Mouse (Mus musculus) neural tube, embryonic 14.5 days (tissue): ENCODE data around the gene Gadd45a. TPM values are rescaled to one million over a fixed set of nuclear protein-coding genes. Genes with fewer than 3 reads are reported as not detected.

Source experiments
- ATAC-seq: fragments of 200-750 bp; cut with Nextera tagmentation; 2 replicates; pipeline ENCODE4 v1.8.0; 2017; ENCODE audit warnings: low read depth, mild to moderate bottlenecking, moderate TSS enrichment, moderate library complexity
- H3K27ac ChIP-seq: fragments of 300-500 bp; sonication (generic); 2 replicates; pipeline ENCODE4 v1.5.1; 2014; ENCODE audit warnings: low read depth, mild to moderate bottlenecking, control low read depth, low read length, moderate library complexity, mixed read lengths
- H3K27me3 ChIP-seq: fragments of 300-500 bp; sonication (generic); 2 replicates; pipeline ENCODE4 v1.6.1; 2014; ENCODE audit warnings: low read length; ENCODE audit not compliant: control insufficient read depth, insufficient read depth
- H3K36me3 ChIP-seq: fragments of 300-500 bp; sonication (generic); 2 replicates; pipeline ENCODE4 v1.6.1; 2014; ENCODE audit warnings: low read length, mixed read lengths; ENCODE audit not compliant: control insufficient read depth, insufficient read depth
- H3K4me1 ChIP-seq: fragments of 300-500 bp; sonication (generic); 2 replicates; pipeline ENCODE4 v1.6.1; 2014; ENCODE audit warnings: low read length; ENCODE audit not compliant: control insufficient read depth, insufficient read depth
- H3K4me2 ChIP-seq: fragments of 300-500 bp; sonication (generic); 2 replicates; pipeline ENCODE4 v1.6.1; 2014; ENCODE audit warnings: mild to moderate bottlenecking, low read depth, low read length, control low read depth
- H3K4me3 ChIP-seq: fragments of 300-500 bp; sonication (generic); 2 replicates; pipeline ENCODE4 v1.5.1; 2014; ENCODE audit warnings: low read depth, low read length, control low read depth, mixed read lengths
- H3K9ac ChIP-seq: fragments of 300-500 bp; sonication (generic); replicated peaks from 2 replicates; pipeline ENCODE4 v1.6.1; 2014; ENCODE audit warnings: low read depth, mild to moderate bottlenecking, control low read depth, low read length, mixed read lengths
- H3K9me3 ChIP-seq: fragments of 300-500 bp; sonication (generic); 2 replicates; pipeline ENCODE4 v1.6.1; 2016; ENCODE audit warnings: low read length; ENCODE audit not compliant: control insufficient read depth
- WGBS: fragments of 180-500 bp; shearing (Covaris S2); extraction: QIAGEN DNeasy Blood & Tissue Kit; methylation state at CpG from one replicate; pipeline ENCODE4 v1.1.7; 2014; 5-methylcytosine and 5-hydroxymethylcytosine counted together
- polyA plus RNA-seq: library from polyadenylated mRNA; unstranded; fragments of >200 nt; fragmentation: Nextera tagmentation; extraction: Ambion mirVana; gene quantifications from 2 replicates; pipeline ENCODE4 v1.2.1, GENCODE M21; 2014

Gene Gadd45a
- polyA plus RNA-seq, 1 experiment from 2014 or later = 12.9 TPM

- no peak overlapping the region for H3K27ac ChIP-seq
- H3K27me3 ChIP-seq = no peaks in the 10 kb centered on the region
- no peaks in the 10 kb centered on the region for H3K9me3 ChIP-seq
- ATAC-seq = no peak
- no peak overlapping the region for H3K4me3 ChIP-seq
- no peak overlapping the region for H3K9ac ChIP-seq
- H3K36me3 ChIP-seq = no peaks in the 10 kb centered on the region
- no peak overlapping the region for H3K4me2 ChIP-seq
- WGBS = 86% methylated on average over 2 of the region's 2 CpGs
- no peaks in the 10 kb centered on the region for H3K4me1 ChIP-seq
These were observed 38.6 kb downstream of the Gadd45a start for GRCm38 (mm10) chr6:66998645-66999044.

GRCm38 (mm10) chr6:66996257-66996656, 41.0 kb downstream of the Gadd45a start:
- no peak for ATAC-seq
- H3K9me3 ChIP-seq = no peaks in the 10 kb centered on the region
- H3K27ac ChIP-seq = no peak overlapping the region
- H3K9ac ChIP-seq = no peak overlapping the region
- H3K36me3 ChIP-seq = no peaks in the 10 kb centered on the region
- H3K27me3 ChIP-seq = no peaks in the 10 kb centered on the region
- no peaks in the 10 kb centered on the region for H3K4me1 ChIP-seq
- WGBS = 90% methylated on average over 1 of the region's 1 CpGs
- H3K4me3 ChIP-seq = no peak overlapping the region
- no peak overlapping the region for H3K4me2 ChIP-seq

GRCm38 (mm10) chr6:66995825-66996224, 41.4 kb downstream of the Gadd45a start:
- Histone ChIP-seq H3K4me3 (no peak overlapping the region), H3K4me1 (no peaks in the 10 kb centered on the region), H3K36me3 (no peaks in the 10 kb centered on the region), H3K27ac (no peak overlapping the region), H3K27me3 (no peaks in the 10 kb centered on the region), H3K9me3 (no peaks in the 10 kb centered on the region), H3K4me2 (no peak overlapping the region), H3K9ac (no peak overlapping the region)
- 100% methylated on average over 1 of the region's 1 CpGs for WGBS
- ATAC-seq = no peak

- H3K36me3 ChIP-seq = no peaks in the 10 kb centered on the region
- no peaks in the 10 kb centered on the region for H3K9me3 ChIP-seq
- no peak overlapping the region for H3K4me2 ChIP-seq
- no peak overlapping the region for H3K27ac ChIP-seq
- no peaks in the 10 kb centered on the region for H3K27me3 ChIP-seq
- H3K4me3 ChIP-seq = no peak overlapping the region
- WGBS = 93% methylated on average over 8 of the region's 8 CpGs
- H3K9ac ChIP-seq = no peak overlapping the region
- no peak for ATAC-seq
- H3K4me1 ChIP-seq = no peaks in the 10 kb centered on the region
These were observed 42.3 kb downstream of the Gadd45a start for GRCm38 (mm10) chr6:66994981-66995380.

GRCm38 (mm10) chr6:66992786-66993185, 44.5 kb downstream of the Gadd45a start:
- Histone ChIP-seq H3K36me3 (no peaks in the 10 kb centered on the region), H3K4me1 (no peaks in the 10 kb centered on the region), H3K4me3 (no peak overlapping the region), H3K9ac (no peak overlapping the region), H3K9me3 (no peaks in the 10 kb centered on the region), H3K27me3 (no peaks in the 10 kb centered on the region), H3K27ac (no peak overlapping the region), H3K4me2 (no peak overlapping the region)
- ATAC-seq = no peak
- WGBS = 93% methylated on average over 8 of the region's 8 CpGs

GRCm38 (mm10) chr6:66992232-66992631, 45.0 kb downstream of the Gadd45a start:
- Histone ChIP-seq H3K36me3 (no peaks in the 10 kb centered on the region), H3K4me1 (no peaks in the 10 kb centered on the region), H3K9ac (no peak overlapping the region), H3K9me3 (no peaks in the 10 kb centered on the region), H3K4me3 (no peak overlapping the region), H3K27ac (no peak overlapping the region), H3K4me2 (no peak overlapping the region), H3K27me3 (no peaks in the 10 kb centered on the region)
- ATAC-seq = no peak
- WGBS = 96% methylated on average over 9 of the region's 9 CpGs

GRCm38 (mm10) chr6:66989518-66989917, 47.7 kb downstream of the Gadd45a start:
- no peaks in the 10 kb centered on the region for H3K27me3 ChIP-seq
- 92% methylated on average over 3 of the region's 3 CpGs for WGBS

GRCm38 (mm10) chr6:66989037-66989436, 48.2 kb downstream of the Gadd45a start:
- Histone ChIP-seq H3K27me3 (no peaks in the 10 kb centered on the region), H3K9me3 (no peaks in the 10 kb centered on the region), H3K4me2 (no peak overlapping the region), H3K4me3 (no peak overlapping the region), H3K27ac (no peak overlapping the region), H3K9ac (no peak overlapping the region), H3K4me1 (no peaks in the 10 kb centered on the region), H3K36me3 (no peaks in the 10 kb centered on the region)
- no peak for ATAC-seq
- 92% methylated on average over 6 of the region's 6 CpGs for WGBS

More at GRCm38 (mm10) chr6:66989518-66989917, 47.7 kb downstream of the Gadd45a start:
- Histone ChIP-seq H3K9me3 (no peaks in the 10 kb centered on the region), H3K4me1 (no peaks in the 10 kb centered on the region), H3K4me3 (no peak overlapping the region), H3K4me2 (no peak overlapping the region), H3K36me3 (no peaks in the 10 kb centered on the region), H3K9ac (no peak overlapping the region), H3K27ac (no peak overlapping the region)
- no peak for ATAC-seq

- H3K4me3 ChIP-seq = no peak overlapping the region
- 71% methylated on average over 9 of the region's 9 CpGs for WGBS
- ATAC-seq = peak; percentile 44; the same call in 1 of the 2 replicates
- no peak overlapping the region for H3K27ac ChIP-seq
- no peaks in the 10 kb centered on the region for H3K36me3 ChIP-seq
- no peak overlapping the region for H3K4me2 ChIP-seq
- H3K9ac ChIP-seq = no peak overlapping the region
- no peaks in the 10 kb centered on the region for H3K27me3 ChIP-seq
- H3K9me3 ChIP-seq = no peaks in the 10 kb centered on the region
- H3K4me1 ChIP-seq = no peaks in the 10 kb centered on the region
These were observed 48.9 kb downstream of the Gadd45a start for GRCm38 (mm10) chr6:66988363-66988762.

GRCm38 (mm10) chr6:66987643-66988042, 49.6 kb downstream of the Gadd45a start:
- no peaks in the 10 kb centered on the region for H3K4me1 ChIP-seq
- no peak for ATAC-seq
- no peak overlapping the region for H3K4me3 ChIP-seq
- no peaks in the 10 kb centered on the region for H3K27me3 ChIP-seq
- no peak overlapping the region for H3K27ac ChIP-seq
- H3K36me3 ChIP-seq = no peaks in the 10 kb centered on the region
- H3K4me2 ChIP-seq = no peak overlapping the region
- no peaks in the 10 kb centered on the region for H3K9me3 ChIP-seq
- no peak overlapping the region for H3K9ac ChIP-seq
- WGBS = 55% methylated on average over 3 of the region's 3 CpGs
